ENCODE assay signal across 32 mouse cellular contexts in genomic region chr13:55742306-55742705, GRCm38 (mm10). TPM values are rescaled to one million over a fixed set of nuclear protein-coding genes. Genes with fewer than 3 reads are reported as not detected.
DNase-seq lines count a peak whose midpoint lies in the region; ATAC-seq lines count a peak whose summit lies in the region.
"Had no signal": no experiment of that assay in that cellular context is flagged by ENCODE, and none has a peak within 500 bp of the region (broad histone marks: within the 10 kb centered on the region; RNA-seq: fewer than 3 reads in every experiment).

No protein-coding gene starts in this region.

- no peaks in the 10 kb centered on the region for H3K9me3 ChIP-seq in forebrain, embryonic 13.5 days (replicated peaks)
- H3K9me3 ChIP-seq in forebrain, embryonic 11.5 days (ENCODE audit: control insufficient read depth, low read length) = no peaks in the 10 kb centered on the region
- no peaks in the 10 kb centered on the region for H3K9me3 ChIP-seq in kidney, embryonic 15.5 days (replicated peaks)
- H3K9me3 ChIP-seq in liver, embryonic 12.5 days (replicated peaks) = no peaks in the 10 kb centered on the region
- H3K9me3 ChIP-seq: heart, embryonic 12.5 days; liver, embryonic 15.5 days; stomach, embryonic 15.5 days had no signal

- H3K4me2 ChIP-seq in forebrain, embryonic 13.5 days = no peak overlapping the region
- no peak overlapping the region for H3K4me2 ChIP-seq in forebrain, embryonic 11.5 days (ENCODE audit: low read depth, low read length, severe bottlenecking)
- H3K4me2 ChIP-seq in kidney, embryonic 15.5 days = 0 out of 2 replicates have a peak overlapping the region, but pooled peaks have one; percentile 27
- no peak overlapping the region for H3K4me2 ChIP-seq in liver, embryonic 12.5 days
- H3K4me2 ChIP-seq: heart, embryonic 12.5 days; hindbrain, embryonic 14.5 days; liver, embryonic 15.5 days; lung, embryonic 14.5 days; stomach, embryonic 15.5 days had no signal

- no peaks in the 10 kb centered on the region for H3K27me3 ChIP-seq in forebrain, embryonic 13.5 days
- no peaks in the 10 kb centered on the region for H3K27me3 ChIP-seq in forebrain, embryonic 11.5 days (ENCODE audit: control insufficient read depth, insufficient read depth, low read length)
- H3K27me3 ChIP-seq in kidney, embryonic 15.5 days = no peaks in the 10 kb centered on the region
- H3K27me3 ChIP-seq in liver, embryonic 12.5 days (replicated peaks) = no peaks in the 10 kb centered on the region
- H3K27me3 ChIP-seq: CH12.LX; heart, embryonic 12.5 days; liver, embryonic 15.5 days; stomach, embryonic 15.5 days had no signal

- no peaks in the 10 kb centered on the region for H3K36me3 ChIP-seq in forebrain, embryonic 13.5 days (ENCODE audit: poor library complexity, severe bottlenecking)
- H3K36me3 ChIP-seq in forebrain, embryonic 11.5 days (ENCODE audit: control insufficient read depth, insufficient read depth, low read length) = no peaks in the 10 kb centered on the region
- peaks cover 6% of the 10 kb centered on the region; the same call in 1 of the 2 replicates for H3K36me3 ChIP-seq in kidney, embryonic 15.5 days
- H3K36me3 ChIP-seq in liver, embryonic 12.5 days = peaks cover 12% of the 10 kb centered on the region; the same call in 1 of the 2 replicates
- H3K36me3 ChIP-seq: heart, embryonic 12.5 days; liver, embryonic 15.5 days had no signal

- H3K9ac ChIP-seq in forebrain, embryonic 13.5 days = 0 out of 2 replicates have a peak overlapping the region, but pooled peaks have one; percentile 13
- no peak overlapping the region for H3K9ac ChIP-seq in forebrain, embryonic 11.5 days (ENCODE audit: low read length)
- H3K9ac ChIP-seq in kidney, embryonic 15.5 days = no peak overlapping the region
- no peak overlapping the region for H3K9ac ChIP-seq in liver, embryonic 12.5 days
- H3K9ac ChIP-seq: heart, embryonic 12.5 days; hindbrain, embryonic 14.5 days; liver, embryonic 15.5 days; lung, embryonic 14.5 days; stomach, embryonic 15.5 days had no signal

- no peak for DNase-seq in forebrain, embryonic 11.5 days (ENCODE audit: low spot score)
- no peak for DNase-seq in kidney, adult 8-10 months
- DNase-seq in left cerebral cortex, adult 18-20 months (ENCODE audit: low spot score in 2 of 2) = peak; percentile 22 to 44
- no peak for DNase-seq in left cerebral cortex, adult 9 months (ENCODE audit: low spot score in 2 of 2)
- peak; percentile 83 for DNase-seq in brain, adult 2 months (ENCODE audit: low read depth, low spot score)
- DNase-seq: adrenal gland, adult 2 months; adrenal gland, postnatal 36 days; cerebellum, adult 2 months; cerebellum, postnatal 14 days; gastrocnemius, postnatal 14 days; heart, postnatal 10 days; kidney, adult 11 months; liver; lung, embryonic 14.5 days; lung, postnatal 14 days; midbrain, embryonic 14.5 days; thymus, postnatal 14 days had no signal

- H3K4me1 ChIP-seq in forebrain, embryonic 13.5 days = no peaks in the 10 kb centered on the region
- no peaks in the 10 kb centered on the region for H3K4me1 ChIP-seq in forebrain, embryonic 11.5 days (replicated peaks; ENCODE audit: control insufficient read depth, insufficient read depth, low read length)
- H3K4me1 ChIP-seq in kidney, embryonic 15.5 days = peaks cover 19% of the 10 kb centered on the region
- H3K4me1 ChIP-seq in liver, embryonic 12.5 days = no peaks in the 10 kb centered on the region
- H3K4me1 ChIP-seq: heart, embryonic 12.5 days; liver, embryonic 15.5 days; stomach, embryonic 15.5 days had no signal

- H3K4me3 ChIP-seq in forebrain, embryonic 13.5 days = no peak overlapping the region
- no peak overlapping the region for H3K4me3 ChIP-seq in forebrain, embryonic 11.5 days (ENCODE audit: low read depth, low read length)
- H3K4me3 ChIP-seq in kidney, embryonic 15.5 days (replicated peaks) = no peak overlapping the region
- H3K4me3 ChIP-seq in liver, embryonic 12.5 days = no peak overlapping the region
- H3K4me3 ChIP-seq: heart, embryonic 12.5 days; liver, embryonic 15.5 days; stomach, embryonic 15.5 days had no signal

- no peak for ATAC-seq in forebrain, embryonic 13.5 days
- ATAC-seq in forebrain, embryonic 11.5 days (replicated peaks; ENCODE audit: low FRiP score) = no peak
- ATAC-seq in kidney, embryonic 15.5 days (replicated peaks; ENCODE audit: low FRiP score) = peak; percentile 55; the same call in 1 of the 2 replicates
- ATAC-seq in liver, embryonic 12.5 days = no peak
- ATAC-seq: activated CD4-positive, CD25-positive, alpha-beta regulatory T cell, adult 4 months; forebrain, embryonic 16.5 days had no signal

- WGBS in forebrain, embryonic 13.5 days = 66% methylated on average over 8 of the region's 8 CpGs
- WGBS in forebrain, embryonic 11.5 days = 73% methylated on average over 8 of the region's 8 CpGs
- WGBS in kidney, embryonic 15.5 days = 37% methylated on average over 8 of the region's 8 CpGs
- WGBS in liver, embryonic 12.5 days (ENCODE audit: insufficient replicate concordance) = 74% methylated on average over 8 of the region's 8 CpGs

- H3K27ac ChIP-seq in forebrain, embryonic 13.5 days = no peak overlapping the region
- H3K27ac ChIP-seq in forebrain, embryonic 11.5 days (ENCODE audit: low read depth, low read length) = no peak overlapping the region
- peak overlapping the region; percentile 48; the same call in 1 of the 2 replicates for H3K27ac ChIP-seq in kidney, embryonic 15.5 days
- H3K27ac ChIP-seq in liver, embryonic 12.5 days = no peak overlapping the region
- H3K27ac ChIP-seq: hindbrain, embryonic 14.5 days; liver, embryonic 15.5 days; stomach, embryonic 15.5 days had no signal

RNA-seq across cellular contexts. Expression of gene Pcbd2, which starts 15.1 kb away (rescaled TPM):
- 24.5 and 25.9 TPM in 2 replicates for polyA plus RNA-seq in forebrain, embryonic 13.5 days (2015; fragmentation: Nextera tagmentation; extraction: Ambion mirVana)
- polyA plus RNA-seq in forebrain, embryonic 11.5 days (2014; fragmentation: Nextera tagmentation; extraction: Ambion mirVana) = 25.8 and 32.9 TPM in 2 replicates
- 54.9 and 57.6 TPM in 2 replicates for polyA plus RNA-seq in kidney, embryonic 15.5 days (2015; fragmentation: Nextera tagmentation; extraction: Ambion mirVana)
- total RNA-seq in left cerebral cortex, adult 18-20 months (2021) = 10 to 100 TPM; 28.1 to 29.8 TPM
- 45.8 and 47.5 TPM in 2 replicates for polyA plus RNA-seq in liver, embryonic 12.5 days (2016; fragmentation: Nextera tagmentation; extraction: Ambion mirVana)

RNA-seq across cellular contexts. Expression of gene Txndc15, which starts 27.9 kb away (rescaled TPM):
- polyA plus RNA-seq in forebrain, embryonic 13.5 days (2015; fragmentation: Nextera tagmentation; extraction: Ambion mirVana) = 98.2 and 108 TPM in 2 replicates
- 83.3 and 84.1 TPM in 2 replicates for polyA plus RNA-seq in forebrain, embryonic 11.5 days (2014; fragmentation: Nextera tagmentation; extraction: Ambion mirVana)
- 91.8 and 92.4 TPM in 2 replicates for polyA plus RNA-seq in kidney, embryonic 15.5 days (2015; fragmentation: Nextera tagmentation; extraction: Ambion mirVana)
- 10 to 100 TPM; 77.1 to 84.5 TPM for total RNA-seq in left cerebral cortex, adult 18-20 months (2021)
- polyA plus RNA-seq in liver, embryonic 12.5 days (2016; fragmentation: Nextera tagmentation; extraction: Ambion mirVana) = 32.0 and 33.5 TPM in 2 replicates

RNA-seq across cellular contexts. Expression of gene Catsper3, which starts 42.1 kb away (rescaled TPM):
- polyA plus RNA-seq in forebrain, embryonic 13.5 days (2015; fragmentation: Nextera tagmentation; extraction: Ambion mirVana) = 0.17 TPM in 1 of 2 replicates, not detected in the other
- polyA plus RNA-seq in forebrain, embryonic 11.5 days (2014; fragmentation: Nextera tagmentation; extraction: Ambion mirVana) = not detected in 2 replicates
- not detected in 2 replicates for polyA plus RNA-seq in kidney, embryonic 15.5 days (2015; fragmentation: Nextera tagmentation; extraction: Ambion mirVana)
- under 1 TPM in 1 of 2 experiments, not detected in 1; 0.37 TPM for total RNA-seq in left cerebral cortex, adult 18-20 months (2021)
- 0.13 TPM in 1 of 2 replicates, not detected in the other for polyA plus RNA-seq in liver, embryonic 12.5 days (2016; fragmentation: Nextera tagmentation; extraction: Ambion mirVana)
- total RNA-seq: CH12.LX; ES-E14; granulocyte monocyte progenitor cell, adult 5-6 weeks; monocyte, adult 5-6 weeks; neutrophil, adult 5-6 weeks had no signal
- polyA plus RNA-seq: embryonic facial prominence, embryonic 11.5 days; forebrain, embryonic 16.5 days; heart, embryonic 12.5 days; hindbrain, embryonic 14.5 days; liver, embryonic 15.5 days; midbrain, embryonic 14.5 days; stomach, embryonic 15.5 days had no signal

RNA-seq across cellular contexts. Expression of gene B230219D22Rik, which starts 49.4 kb away (rescaled TPM):
- 58.4 and 60.6 TPM in 2 replicates for polyA plus RNA-seq in forebrain, embryonic 13.5 days (2015; fragmentation: Nextera tagmentation; extraction: Ambion mirVana)
- polyA plus RNA-seq in forebrain, embryonic 11.5 days (2014; fragmentation: Nextera tagmentation; extraction: Ambion mirVana) = 68.4 and 74.3 TPM in 2 replicates
- 63.0 and 64.1 TPM in 2 replicates for polyA plus RNA-seq in kidney, embryonic 15.5 days (2015; fragmentation: Nextera tagmentation; extraction: Ambion mirVana)
- 10 to 100 TPM; 70.9 to 73.2 TPM for total RNA-seq in left cerebral cortex, adult 18-20 months (2021)
- polyA plus RNA-seq in liver, embryonic 12.5 days (2016; fragmentation: Nextera tagmentation; extraction: Ambion mirVana) = 22.8 and 23.2 TPM in 2 replicates

Comparison
In these comparisons a context has a peak if more than half of its experiments do, and no peak if none do; other contexts are left out.
1. DNase-seq: peak in left cerebral cortex, adult 18-20 months (2 of 2) and brain, adult 2 months (single experiment); none in forebrain, embryonic 11.5 days (single experiment), kidney, adult 8-10 months (0 of 2) and left cerebral cortex, adult 9 months (0 of 2).